Mouse (Mus musculus) embryonic fibroblast, embryonic 13.5 days (primary cell): ENCODE measurements at regions not wholly inside any gene's neighbourhood (a gene's known extent, or its start where the extent isn't known, plus 50 kb on each side); places are given as distances from the start of the nearest gene placed in this dataset.

Experiments
- CTCF ChIP-seq: IDR thresholded peaks from 2 replicates; pipeline ENCODE4 v1.5.1; 2011; ENCODE audit warnings: mild to moderate bottlenecking, control low read depth, low read length, moderate library complexity, borderline replicate concordance; ENCODE audit not compliant: insufficient read depth
- POLR2A ChIP-seq: IDR thresholded peaks from 2 replicates; pipeline ENCODE4 v1.6.1; 2011; ENCODE audit warnings: low read depth, mild to moderate bottlenecking, control low read depth, low read length, moderate library complexity

DNA sequence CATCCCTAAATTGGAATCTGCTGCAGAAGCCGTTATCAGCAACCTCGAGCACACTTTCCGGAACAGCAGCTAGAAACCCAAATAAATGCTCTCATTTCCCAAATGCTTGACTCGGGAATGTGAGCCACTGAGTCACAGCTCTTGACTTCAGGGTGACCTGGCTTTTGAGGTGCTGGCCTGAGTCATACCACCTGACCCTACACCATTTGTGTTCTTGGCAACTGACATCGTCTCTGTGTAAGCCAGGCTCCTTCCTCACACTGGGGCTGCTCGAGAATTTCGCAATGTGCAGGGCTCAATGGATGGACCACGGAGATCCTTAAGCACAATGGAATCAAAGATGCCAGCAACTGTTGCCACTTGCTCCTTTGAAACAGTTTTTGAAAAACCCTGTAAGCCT, 50.9 kb upstream of the Glrp1 start:
- TF ChIP-seq POLR2A (no peak), CTCF (no peak)
